Mouse (Mus musculus) cortical plate, adult 2 months (tissue): ENCODE measurements around the gene Efcab2.

Source experiments
- CTCF ChIP-seq: fragments of 200-500 bp; IDR thresholded peaks from 2 replicates; pipeline ENCODE4 v1.5.1; 2011; ENCODE audit warnings: mild to moderate bottlenecking, control low read depth, low read length; ENCODE audit not compliant: insufficient read depth; ENCODE audit errors: extremely low read depth
- POLR2A ChIP-seq: fragments of 200-500 bp; IDR thresholded peaks from 2 replicates; pipeline ENCODE4 v1.6.1; 2011; ENCODE audit warnings: mild to moderate bottlenecking, low read length, control low read depth; ENCODE audit not compliant: insufficient read depth; ENCODE audit errors: extremely low read depth

GRCm38 (mm10) chr1:178360702-178361101, 45.2 kb upstream of the Efcab2 start:
- TF ChIP-seq POLR2A (no peak), CTCF (no peak)
